Mouse (Mus musculus): ENCODE measurements around the gene Bbox1.

- TF ChIP-seq E2F4 (IDR thresholded peaks at IDR 0.05; ENCODE audit: insufficient replicate concordance, low read depth, low read length): no peak
- TF ChIP-seq KAT2A (IDR thresholded peaks at IDR 0.05; ENCODE audit: insufficient replicate concordance, low read length): no peak
- no peak for TF ChIP-seq POLR2A (IDR thresholded peaks at IDR 0.05; ENCODE audit: low read depth, low read length)
- TF ChIP-seq ELF1 (IDR thresholded peaks at IDR 0.05; ENCODE audit: low read depth, low read length): no peak
- no peak for TF ChIP-seq EP300 (IDR thresholded peaks at IDR 0.05; ENCODE audit: low read length)
- no peak for TF ChIP-seq USF2 (conservative IDR thresholded peaks at IDR 0.05; ENCODE audit: low read depth, low read length)
- TF ChIP-seq CTCF (conservative IDR thresholded peaks at IDR 0.05 in 1 of 2, IDR thresholded peaks at IDR 0.05 in 1 of 2; ENCODE audit: low read depth in 2 of 2, low read length in 2 of 2): no peak
- no peak for TF ChIP-seq MAFK (IDR thresholded peaks at IDR 0.05; ENCODE audit: insufficient replicate concordance, low read length)
Observed at GRCm38 (mm10) chr2:110215685-110216058, 98.7 kb downstream of the Bbox1 start.
